Mouse (Mus musculus): ENCODE data around the gene Fgfr2.
"Not testable (repeated sequence)": the region's sequence is repeated elsewhere in the genome, so short reads cannot be mapped to it uniquely, and the experiment has no call there.

Gene Fgfr2

DNA sequence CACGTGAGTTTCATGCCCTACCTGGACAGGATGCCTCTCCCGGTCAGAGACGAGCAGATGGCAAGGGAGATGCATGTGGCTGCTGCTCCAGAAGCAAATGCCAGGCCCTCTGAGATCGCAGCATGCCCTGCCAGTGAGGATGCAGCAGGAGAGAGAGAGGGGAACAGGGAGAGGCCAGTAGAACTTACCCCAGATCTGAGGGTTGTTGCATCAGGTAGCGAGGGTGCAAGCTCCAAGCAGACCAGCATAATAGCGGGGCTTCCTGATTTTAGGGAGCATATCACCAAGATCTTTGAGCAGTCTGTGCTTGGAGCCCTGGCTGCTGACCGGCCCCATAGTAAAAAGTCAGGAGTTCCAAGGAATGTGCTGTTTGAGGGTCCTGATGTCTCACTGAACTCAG lies 2497.8 kb downstream of the Fgfr2 start:
- DNase-seq (ENCODE audit: low read depth, low spot score), result no peak

DNA sequence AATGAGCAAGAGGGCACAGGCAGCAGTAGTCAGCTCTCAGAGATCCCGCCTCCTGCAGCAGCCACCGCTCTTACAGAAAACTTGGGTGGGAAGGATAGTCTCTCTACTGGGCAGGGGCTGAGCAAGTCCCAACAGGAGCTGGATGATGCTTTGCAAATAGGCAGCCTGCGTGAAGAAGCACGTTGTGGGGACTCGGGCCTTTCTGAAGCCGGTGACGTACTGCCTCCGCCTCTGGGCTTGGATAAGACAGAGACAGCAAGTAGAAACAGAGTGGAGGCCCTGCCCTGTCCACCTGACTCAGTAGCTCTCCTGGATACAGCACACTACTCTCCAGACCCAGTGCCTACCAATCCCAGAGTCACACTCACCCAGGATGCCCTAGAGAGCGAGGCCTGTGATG lies 2498.9 kb downstream of the Fgfr2 start:
- DNase-seq (ENCODE audit: low read depth, low spot score), result no peak

DNA sequence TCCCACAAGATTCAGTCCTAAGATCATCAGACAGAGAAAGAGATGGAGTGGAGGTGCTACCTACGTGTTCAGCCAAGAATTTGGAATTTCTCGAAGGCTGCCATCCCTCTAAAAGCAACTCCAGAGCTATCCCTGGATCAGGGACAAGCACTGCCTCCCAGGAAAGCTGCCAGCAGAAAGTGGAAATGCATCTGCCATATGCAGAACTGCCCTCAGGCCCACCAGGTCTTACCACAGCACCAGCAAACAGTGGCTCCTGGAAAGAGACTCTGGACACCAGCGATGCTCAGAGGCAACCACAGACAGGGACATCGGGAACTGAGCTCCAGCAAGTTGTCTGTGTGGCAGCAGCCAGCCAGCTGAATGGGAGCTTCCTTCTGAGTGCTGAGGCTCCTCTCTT lies 2500.8 kb downstream of the Fgfr2 start:
- DNase-seq (ENCODE audit: low read depth, low spot score), result no peak

DNA sequence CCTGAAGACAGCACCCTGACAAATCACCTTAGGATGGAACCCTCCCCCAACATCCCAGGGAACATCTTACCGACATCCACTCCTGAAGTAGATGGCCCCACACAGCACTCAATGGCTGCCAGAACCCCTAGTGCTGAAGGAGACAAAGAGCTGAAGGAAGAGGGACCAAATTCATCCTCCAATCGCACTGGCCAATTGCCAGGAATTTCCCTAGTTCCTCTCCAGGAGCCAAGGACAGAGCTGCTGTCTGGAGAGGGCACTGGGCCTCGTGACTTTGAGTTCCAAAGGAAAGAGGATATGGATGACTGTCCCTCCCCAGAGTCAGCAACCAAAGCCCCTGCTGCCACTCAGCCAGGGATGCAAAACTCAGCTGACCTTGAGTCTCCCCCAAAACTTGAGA lies 2501.2 kb downstream of the Fgfr2 start:
- no peak for DNase-seq (ENCODE audit: low read depth, low spot score)

- DNase-seq (ENCODE audit: low read depth, low spot score), result no peak
Observed at GRCm38 (mm10) chr7:130621068-130621467, 2502.1 kb downstream of the Fgfr2 start.

- no peak for DNase-seq (ENCODE audit: low read depth, low spot score)
Observed at GRCm38 (mm10) chr7:130617591-130617990, 2505.6 kb downstream of the Fgfr2 start.

DNA sequence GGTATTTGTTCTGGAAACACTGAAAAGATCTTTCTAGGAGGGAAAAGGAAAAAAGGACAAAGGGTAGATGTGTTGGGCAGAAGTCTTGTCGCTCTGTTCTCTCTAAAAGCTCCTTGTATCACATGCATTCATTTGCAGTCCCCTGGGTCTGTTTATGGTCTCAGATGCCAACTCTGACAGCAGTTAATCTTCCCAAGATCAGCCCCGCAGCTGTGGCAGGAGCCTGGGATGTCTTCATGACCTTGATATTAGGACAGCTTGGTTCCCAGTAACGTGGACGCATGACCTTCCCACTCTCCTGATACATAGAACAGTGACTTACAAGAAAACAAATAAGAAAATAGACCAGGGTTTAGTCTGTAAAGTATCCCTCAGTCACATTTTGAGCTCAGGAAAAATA lies 2509.2 kb downstream of the Fgfr2 start:
- DNase-seq (ENCODE audit: low read depth, low spot score), result no peak

DNA sequence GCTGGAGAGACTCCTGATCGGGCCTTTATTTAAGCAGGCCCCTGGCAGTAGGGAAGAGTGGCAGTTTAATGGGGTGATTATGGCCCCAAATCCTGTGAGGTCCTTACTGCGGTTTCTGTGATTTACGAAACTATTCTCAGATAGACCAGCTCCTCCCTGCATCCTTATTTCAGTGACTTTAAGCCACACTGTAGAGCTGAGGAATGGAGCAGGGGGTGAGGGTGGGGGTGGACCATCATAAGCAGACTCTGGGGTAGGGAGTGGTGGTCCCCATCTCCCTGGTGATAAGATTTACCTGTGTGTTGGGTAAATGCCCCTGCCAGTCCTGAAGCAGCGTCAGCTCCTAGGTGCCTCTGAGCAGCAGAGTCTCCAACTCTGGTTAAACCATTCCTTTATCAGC lies 2516.2 kb downstream of the Fgfr2 start:
- no peak for DNase-seq (ENCODE audit: low read depth, low spot score)

DNA sequence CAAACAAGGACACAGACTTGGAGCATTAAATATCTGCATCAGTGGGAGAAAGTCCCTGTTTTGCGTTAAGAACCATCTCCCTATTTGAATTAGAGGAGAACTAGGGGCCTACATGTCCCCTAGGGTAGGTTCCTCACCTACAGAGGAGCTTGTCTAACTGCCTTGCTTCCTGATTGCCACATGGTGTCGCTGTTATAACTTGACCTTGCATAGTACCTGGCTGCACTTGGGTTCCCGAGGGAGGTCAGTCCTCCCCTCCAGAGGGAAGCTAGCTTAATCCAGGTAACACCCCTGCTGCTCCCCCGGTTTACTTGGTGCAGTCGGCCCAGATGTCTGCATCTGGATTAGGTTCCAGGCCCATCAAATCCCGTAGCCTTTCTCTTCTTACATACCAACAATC lies 2518.0 kb downstream of the Fgfr2 start:
- peak; percentile 42 for DNase-seq (ENCODE audit: low read depth, low spot score)

DNA sequence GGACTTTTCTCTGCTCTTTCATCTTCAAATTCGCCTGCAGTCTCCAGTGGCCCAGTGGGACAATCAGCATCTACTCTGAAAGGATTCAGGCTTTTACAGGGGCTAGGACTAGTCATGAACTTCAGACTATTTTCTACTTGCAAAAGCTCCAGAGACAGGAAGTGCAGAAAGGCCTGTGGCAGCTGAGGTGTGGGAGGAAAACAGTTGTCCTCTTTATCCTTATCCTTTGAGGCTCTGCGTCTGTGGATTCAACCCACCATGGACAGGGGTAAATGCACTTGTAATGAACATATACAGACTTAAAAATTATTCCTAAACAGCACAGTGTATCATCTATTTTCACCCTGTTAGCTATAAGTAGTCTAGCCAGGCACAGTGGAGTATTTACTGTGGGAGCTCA lies 2518.8 kb downstream of the Fgfr2 start:
- no peak for DNase-seq (ENCODE audit: low read depth, low spot score)

DNA sequence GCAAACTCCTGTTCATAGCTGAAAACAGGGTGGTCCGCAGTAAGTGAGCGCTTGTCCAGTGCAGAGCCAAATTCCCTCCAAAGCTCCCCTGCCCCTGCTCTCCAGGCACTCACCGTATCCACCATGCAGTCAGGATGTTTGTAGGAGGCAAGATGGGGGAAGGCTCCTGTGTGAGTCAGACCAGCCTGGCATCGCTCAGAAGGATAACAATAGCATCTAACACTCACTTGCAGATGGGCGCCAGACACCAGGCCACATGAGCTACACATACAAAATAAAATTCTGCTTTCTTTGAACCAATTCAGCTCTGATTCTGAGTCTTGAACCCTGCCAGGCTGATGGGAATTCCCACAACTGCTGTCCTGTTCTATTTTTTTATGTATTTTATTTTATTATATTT lies 2519.6 kb downstream of the Fgfr2 start:
- no peak for DNase-seq (ENCODE audit: low read depth, low spot score)

DNA sequence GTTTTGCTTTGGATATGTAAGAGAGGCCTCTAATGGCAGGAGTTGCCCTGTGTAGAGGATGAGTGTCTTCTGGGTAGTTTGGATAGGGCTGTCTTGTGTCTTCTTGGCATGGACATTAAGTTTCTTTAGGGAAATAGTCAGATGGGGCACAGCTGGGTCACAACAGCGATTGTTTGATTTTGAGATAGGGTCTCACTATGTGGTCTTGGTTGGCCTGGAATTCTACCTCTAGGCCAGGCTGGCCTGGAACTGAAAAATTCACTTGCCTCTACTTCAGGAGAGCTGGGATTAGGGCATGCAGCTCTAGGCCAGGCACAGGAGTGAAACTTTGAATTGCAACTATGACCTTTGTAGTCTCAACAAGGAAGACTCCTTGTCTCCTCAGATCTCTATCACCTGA lies 2520.3 kb downstream of the Fgfr2 start:
- no peak for DNase-seq (ENCODE audit: low read depth, low spot score)

GRCm38 (mm10) chr7:130600546-130600945 lies 2522.6 kb downstream of the Fgfr2 start:
- no peak for DNase-seq (ENCODE audit: low read depth, low spot score)

GRCm38 (mm10) chr7:130600074-130600473 lies 2523.1 kb downstream of the Fgfr2 start:
- DNase-seq (ENCODE audit: low read depth, low spot score), result no peak

DNA sequence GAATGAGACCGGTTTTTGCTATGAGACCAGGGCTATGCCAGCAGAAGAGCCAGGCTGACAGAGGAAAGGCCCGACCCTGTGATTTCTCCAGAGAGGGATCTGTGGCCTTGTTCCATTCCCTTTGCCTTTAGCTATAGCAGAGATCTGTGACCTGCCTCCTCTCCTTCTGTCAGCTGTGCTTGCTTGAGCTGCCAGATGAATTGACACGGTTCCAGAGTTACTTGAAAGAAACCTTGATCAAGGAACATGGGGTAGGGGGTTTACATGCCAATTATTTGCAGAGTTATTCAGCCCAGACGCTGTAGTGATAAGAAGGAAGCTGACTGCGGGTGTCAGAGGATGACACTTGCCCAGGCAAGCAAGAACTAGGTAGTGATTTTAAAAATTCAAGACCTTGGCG lies 2525.6 kb downstream of the Fgfr2 start:
- no peak for DNase-seq (ENCODE audit: low read depth, low spot score)

DNA sequence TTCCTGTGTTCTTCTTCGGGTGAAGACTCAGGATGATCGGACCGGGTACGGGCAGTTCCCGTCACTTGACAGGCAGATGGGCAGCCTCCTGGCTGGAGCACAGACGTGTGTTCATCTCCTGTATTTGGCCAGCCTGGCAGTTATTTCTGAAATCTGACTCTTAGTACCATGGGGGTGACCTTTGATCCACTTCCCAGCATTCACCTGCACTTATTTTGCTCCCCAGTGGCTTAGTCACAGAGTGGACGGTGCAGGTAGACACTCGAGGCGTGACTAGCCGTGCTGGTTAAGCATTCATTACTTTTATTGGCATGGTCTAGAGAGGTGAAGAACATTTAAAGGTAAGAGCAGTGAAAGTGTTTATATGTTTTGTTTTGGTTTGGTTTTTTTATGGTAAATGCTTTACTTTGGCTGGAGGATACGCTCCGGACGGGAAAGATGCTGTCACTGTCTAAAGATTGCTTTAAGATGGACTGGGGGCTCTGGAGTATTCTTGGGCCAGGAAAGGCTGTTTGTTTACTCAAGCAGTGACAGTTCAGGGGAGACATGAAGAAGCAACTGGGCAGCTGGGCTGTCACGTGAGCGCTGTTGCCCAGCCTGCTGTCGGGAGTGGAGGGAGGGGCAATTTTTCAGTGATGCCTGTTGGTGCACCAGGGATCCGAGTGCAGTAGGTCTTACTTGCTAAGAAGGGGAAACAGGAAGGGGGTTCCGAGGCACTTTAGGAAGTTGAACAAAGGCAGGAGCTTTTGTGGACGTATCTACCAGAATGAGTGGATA lies 2526.9 kb downstream of the Fgfr2 start:
- not testable (repeated sequence) for DNase-seq (ENCODE audit: low read depth, low spot score)

DNA sequence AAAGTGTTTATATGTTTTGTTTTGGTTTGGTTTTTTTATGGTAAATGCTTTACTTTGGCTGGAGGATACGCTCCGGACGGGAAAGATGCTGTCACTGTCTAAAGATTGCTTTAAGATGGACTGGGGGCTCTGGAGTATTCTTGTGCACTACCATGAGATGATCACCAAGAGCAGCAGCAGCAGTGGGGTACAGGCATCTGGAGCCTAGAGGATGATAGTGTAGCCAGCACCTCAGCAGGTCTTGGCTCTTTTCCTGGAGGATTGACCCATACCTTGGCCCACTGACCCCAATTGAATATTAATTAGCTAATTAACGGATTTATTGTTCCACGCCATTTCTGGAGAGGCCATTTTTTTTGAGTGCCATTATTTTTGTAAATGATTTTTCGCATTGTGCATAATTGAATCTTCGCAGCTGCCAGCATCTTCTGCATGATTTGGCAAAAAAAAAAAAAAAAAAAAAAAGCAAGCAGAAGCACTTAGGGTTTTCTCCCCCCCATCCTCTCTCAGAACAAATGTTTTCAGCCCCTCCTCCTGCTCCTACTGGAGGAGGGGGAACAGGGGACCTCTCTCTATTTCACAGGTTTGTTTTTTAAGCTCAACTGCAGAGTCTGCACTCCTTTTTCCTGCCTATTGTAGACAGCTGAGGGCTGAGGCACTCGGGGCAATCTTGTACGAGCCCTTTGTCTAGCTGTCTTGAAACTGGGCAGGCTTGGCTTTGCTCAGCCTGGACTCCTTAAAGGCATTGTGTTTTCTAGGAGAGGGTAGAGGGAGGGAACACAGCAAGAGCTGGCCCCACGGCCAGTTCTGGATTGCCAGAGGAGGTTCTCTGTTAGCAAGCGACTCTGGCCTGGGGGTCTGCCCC lies 2529.5 kb downstream of the Fgfr2 start:
- DNase-seq (ENCODE audit: low read depth, low spot score), result not testable (repeated sequence)

- DNase-seq (ENCODE audit: low read depth, low spot score), result not testable (repeated sequence)
Observed at GRCm38 (mm10) chr7:130592975-130593374, 2530.2 kb downstream of the Fgfr2 start.

DNA sequence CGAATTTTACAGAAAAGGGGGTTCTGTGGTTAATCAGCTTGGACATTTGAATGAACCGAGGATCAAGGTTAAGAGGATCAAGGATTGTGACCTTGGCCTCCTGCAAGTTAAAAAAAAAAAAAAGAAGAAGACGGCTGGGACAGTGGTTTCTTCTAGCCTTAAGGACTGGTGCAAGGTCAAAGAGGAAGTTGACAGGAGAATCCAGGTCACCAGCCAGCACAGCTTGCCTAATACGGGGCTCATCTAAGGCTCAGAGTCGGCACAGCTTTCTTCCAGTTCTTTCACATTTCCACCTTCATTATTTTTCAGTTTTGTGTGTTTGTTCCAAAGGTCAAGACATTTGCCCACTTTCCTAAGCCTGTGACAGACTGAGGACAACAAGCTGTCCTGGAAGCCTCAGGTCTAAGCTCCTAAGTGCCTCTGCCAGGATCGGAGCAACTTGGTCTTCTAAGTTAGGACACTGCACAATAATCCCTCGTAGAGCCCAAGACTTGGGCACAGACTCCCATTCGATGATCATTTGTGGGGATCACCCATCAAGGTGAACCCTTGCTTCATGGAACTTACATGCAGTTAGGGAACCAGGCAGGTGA lies 2532.2 kb downstream of the Fgfr2 start:
- DNase-seq (ENCODE audit: low read depth, low spot score), result no peak

- no peak for DNase-seq (ENCODE audit: low read depth, low spot score)
Observed at GRCm38 (mm10) chr7:130590081-130590828, 2532.9 kb downstream of the Fgfr2 start.

- no peak for DNase-seq (ENCODE audit: low read depth, low spot score)
Observed at GRCm38 (mm10) chr7:130586521-130587072, 2536.6 kb downstream of the Fgfr2 start.
